Mouse (Mus musculus): ENCODE results near the gene Lpo.

The Lpo gene

GRCm38 (mm10) chr11:87805448-87805847 lies 22.6 kb downstream of the Lpo start:
- peak; percentile 72 for DNase-seq (ENCODE audit: low read depth)

GRCm38 (mm10) chr11:87802621-87803020 lies 25.5 kb downstream of the Lpo start:
- DNase-seq (ENCODE audit: low read depth), result peak; percentile 46

GRCm38 (mm10) chr11:87801711-87802275 lies 26.3 kb downstream of the Lpo start:
- no peak for DNase-seq (ENCODE audit: low read depth)

GRCm38 (mm10) chr11:87793460-87793859 lies 34.6 kb downstream of the Lpo start, which contains the start of gene Mpo:
Mpo (plus strand) TSS chr11:87793581.
- DNase-seq (ENCODE audit: low read depth), result no peak

GRCm38 (mm10) chr11:87790088-87790487 lies 38.0 kb downstream of the Lpo start:
- DNase-seq (ENCODE audit: low read depth), result no peak

GRCm38 (mm10) chr11:87780130-87780529 lies 48.0 kb downstream of the Lpo start:
- DNase-seq (ENCODE audit: low read depth), result no peak

- no peak for DNase-seq (ENCODE audit: low read depth)
These were observed 48.7 kb downstream of the Lpo start for GRCm38 (mm10) chr11:87779392-87779791.

GRCm38 (mm10) chr11:87778915-87779314 lies 49.2 kb downstream of the Lpo start:
- no peak for DNase-seq (ENCODE audit: low read depth)

- DNase-seq (ENCODE audit: low read depth), result no peak
These were observed 49.9 kb downstream of the Lpo start for GRCm38 (mm10) chr11:87778100-87778765.

- DNase-seq (ENCODE audit: low read depth), result no peak
These were observed 55.7 kb downstream of the Lpo start for GRCm38 (mm10) chr11:87772354-87772753.

GRCm38 (mm10) chr11:87770989-87771388 lies 57.1 kb downstream of the Lpo start:
- peak; percentile 91 for DNase-seq (ENCODE audit: low read depth)

- DNase-seq (ENCODE audit: low read depth), result no peak
These were observed 59.3 kb downstream of the Lpo start for GRCm38 (mm10) chr11:87768745-87769144.

- peak; percentile 50 for DNase-seq (ENCODE audit: low read depth)
These were observed 63.9 kb downstream of the Lpo start for GRCm38 (mm10) chr11:87763988-87764876.

GRCm38 (mm10) chr11:87763511-87763987 lies 64.5 kb downstream of the Lpo start:
- no peak for DNase-seq (ENCODE audit: low read depth)

- no peak for DNase-seq (ENCODE audit: low read depth)
These were observed 65.2 kb downstream of the Lpo start for GRCm38 (mm10) chr11:87762702-87763385.

GRCm38 (mm10) chr11:87761806-87762701 lies 66.0 kb downstream of the Lpo start:
- DNase-seq (ENCODE audit: low read depth), result no peak

GRCm38 (mm10) chr11:87761181-87761721 lies 66.8 kb downstream of the Lpo start:
- DNase-seq (ENCODE audit: low read depth), result no peak

- DNase-seq (ENCODE audit: low read depth), result peak; percentile 63
These were observed 67.6 kb downstream of the Lpo start, which contains the start of gene Tspoap1 for GRCm38 (mm10) chr11:87760301-87761081. Tspoap1 (plus strand) TSS chr11:87760541.

GRCm38 (mm10) chr11:87759609-87760005 lies 68.5 kb downstream of the Lpo start:
- DNase-seq (ENCODE audit: low read depth), result peak; percentile 90
